Mouse (Mus musculus) embryonic facial prominence, embryonic 11.5 days (tissue): Measurements from ENCODE around the gene Rps28. TPM values are rescaled to one million over a fixed set of nuclear protein-coding genes. Genes with fewer than 3 reads are reported as not detected.

Experiments used
- ATAC-seq: fragments of 200-750 bp; cut with Nextera tagmentation; replicated peaks from 2 replicates; pipeline ENCODE4 v1.8.0; 2017; ENCODE audit warnings: low read depth; ENCODE audit not compliant: insufficient number of reproducible peaks, low FRiP score, low TSS enrichment
- DNase-seq: peaks from one replicate; pipeline ENCODE4 v3.0.0-alpha.2; 2015; ENCODE audit warnings: low spot score
- H3K27ac ChIP-seq: fragments of 300-500 bp; sonication (generic); replicated peaks from 2 replicates; pipeline ENCODE4 v1.5.1; 2014; ENCODE audit warnings: mild to moderate bottlenecking, low read depth, low read length, control low read depth
- H3K27me3 ChIP-seq: fragments of 300-500 bp; sonication (generic); 2 replicates; pipeline ENCODE4 v1.6.1; 2014; ENCODE audit warnings: mild to moderate bottlenecking, low read length, moderate library complexity, mixed read lengths; ENCODE audit not compliant: control insufficient read depth, insufficient read depth
- H3K36me3 ChIP-seq: fragments of 300-500 bp; sonication (generic); replicated peaks from 2 replicates; pipeline ENCODE4 v1.6.1; 2014; ENCODE audit warnings: low read depth, mild to moderate bottlenecking, low read length, moderate library complexity, mixed read lengths; ENCODE audit not compliant: control insufficient read depth, insufficient read depth
- H3K4me1 ChIP-seq: fragments of 300-500 bp; sonication (generic); 2 replicates; pipeline ENCODE4 v1.6.1; 2014; ENCODE audit warnings: low read length, mixed read lengths; ENCODE audit not compliant: control insufficient read depth, insufficient read depth
- H3K4me2 ChIP-seq: fragments of 300-500 bp; sonication (generic); 2 replicates; pipeline ENCODE4 v1.6.1; 2014; ENCODE audit warnings: low read depth, mild to moderate bottlenecking, control low read depth, low read length, moderate library complexity
- H3K4me3 ChIP-seq: fragments of 300-500 bp; sonication (generic); 2 replicates; pipeline ENCODE4 v1.5.1; 2014; ENCODE audit warnings: low read depth, low read length, control low read depth
- H3K9ac ChIP-seq: fragments of 300-500 bp; sonication (generic); replicated peaks from 2 replicates; pipeline ENCODE4 v1.6.1; 2014; ENCODE audit warnings: mild to moderate bottlenecking, control low read depth, low read length
- H3K9me3 ChIP-seq: fragments of 300-500 bp; sonication (generic); replicated peaks from 2 replicates; pipeline ENCODE4 v1.6.1; 2016; ENCODE audit warnings: mild to moderate bottlenecking, low read length, inconsistent platforms, mixed read lengths; ENCODE audit not compliant: control insufficient read depth
- WGBS: fragments of 180-500 bp; shearing (Covaris S2); extraction: QIAGEN DNeasy Blood & Tissue Kit; methylation state at CpG from one replicate; pipeline ENCODE4 v1.1.7; 2014; 5-methylcytosine and 5-hydroxymethylcytosine counted together
- polyA plus RNA-seq: library from polyadenylated mRNA; unstranded; fragments of >200 nt; fragmentation: Nextera tagmentation; extraction: Ambion mirVana; gene quantifications from 2 replicates; pipeline ENCODE4 v1.2.1, GENCODE M21; 2014

The Rps28 gene
- polyA plus RNA-seq, 1 experiment from 2014 or later: 824 TPM

- peak within 1 kb of the TSS; percentile 49 for H3K9ac ChIP-seq
- DNase-seq (peak; percentile 98), ATAC-seq (peak; percentile 98)
- H3K4me1 ChIP-seq: no peaks in the 10 kb centered on the region; the same call in 1 of the 2 replicates
- no peaks in the 10 kb centered on the region for H3K36me3 ChIP-seq
- no peak within 1 kb of the TSS; the same call in 1 of the 2 replicates for H3K27ac ChIP-seq
- peak within 1 kb of the TSS; percentile 53 for H3K4me3 ChIP-seq
- peak within 1 kb of the TSS; percentile 82 for H3K4me2 ChIP-seq
- under 1% methylated on average over 36 of the region's 36 CpGs for WGBS
- H3K27me3 ChIP-seq: no peaks in the 10 kb centered on the region
- H3K9me3 ChIP-seq: no peaks in the 10 kb centered on the region
Measured at GRCm38 (mm10) chr17:33810334-33811141, 13.8 kb downstream of the Rps28 start, which contains the start of gene Kank3. TSS of gene Kank3 (plus strand) at chr17:33810519.

GRCm38 (mm10) chr17:33808192-33808591, 16.2 kb downstream of the Rps28 start:
- Histone ChIP-seq H3K36me3 (no peaks in the 10 kb centered on the region), H3K9me3 (no peaks in the 10 kb centered on the region), H3K4me1 (no peaks in the 10 kb centered on the region; the same call in 1 of the 2 replicates), H3K27ac (no peak overlapping the region), H3K9ac (no peak overlapping the region), H3K4me3 (no peak overlapping the region), H3K27me3 (no peaks in the 10 kb centered on the region), H3K4me2 (no peak overlapping the region)
- no peak for DNase-seq
- WGBS: 40% methylated on average over 10 of the region's 10 CpGs
- no peak for ATAC-seq

- H3K27me3 ChIP-seq: no peaks in the 10 kb centered on the region
- no peaks in the 10 kb centered on the region for H3K9me3 ChIP-seq
- H3K4me2 ChIP-seq: no peak overlapping the region
- H3K27ac ChIP-seq: no peak overlapping the region
- H3K36me3 ChIP-seq: no peaks in the 10 kb centered on the region
- ATAC-seq (no peak), DNase-seq (no peak)
- 62% methylated on average over 8 of the region's 9 CpGs for WGBS
- H3K4me3 ChIP-seq: no peak overlapping the region
- H3K9ac ChIP-seq: no peak overlapping the region
- no peaks in the 10 kb centered on the region; the same call in 1 of the 2 replicates for H3K4me1 ChIP-seq
Measured at GRCm38 (mm10) chr17:33807181-33807888, 17.0 kb downstream of the Rps28 start.

GRCm38 (mm10) chr17:33804745-33805144, 19.6 kb downstream of the Rps28 start:
- Histone ChIP-seq H3K9ac (no peak overlapping the region), H3K36me3 (no peaks in the 10 kb centered on the region), H3K4me2 (no peak overlapping the region), H3K9me3 (no peaks in the 10 kb centered on the region), H3K27me3 (no peaks in the 10 kb centered on the region), H3K4me1 (no peaks in the 10 kb centered on the region), H3K27ac (no peak overlapping the region), H3K4me3 (no peak overlapping the region)
- ATAC-seq (no peak), DNase-seq (no peak)
- WGBS: 65% methylated on average over 1 of the region's 1 CpGs

GRCm38 (mm10) chr17:33804205-33804604, 20.2 kb downstream of the Rps28 start:
- Histone ChIP-seq H3K9me3 (no peaks in the 10 kb centered on the region), H3K27ac (no peak overlapping the region), H3K4me2 (no peak overlapping the region), H3K27me3 (no peaks in the 10 kb centered on the region), H3K9ac (no peak overlapping the region), H3K4me3 (no peak overlapping the region), H3K36me3 (no peaks in the 10 kb centered on the region), H3K4me1 (no peaks in the 10 kb centered on the region)
- no peak for ATAC-seq
- DNase-seq: no peak
- WGBS: 65% methylated on average over 4 of the region's 4 CpGs

GRCm38 (mm10) chr17:33802221-33802620, 22.1 kb downstream of the Rps28 start:
- no peak overlapping the region for H3K4me3 ChIP-seq
- no peaks in the 10 kb centered on the region for H3K4me1 ChIP-seq
- no peak overlapping the region for H3K27ac ChIP-seq
- 3% methylated on average over 2 of the region's 2 CpGs for WGBS
- no peak overlapping the region for H3K4me2 ChIP-seq
- no peaks in the 10 kb centered on the region for H3K9me3 ChIP-seq
- no peaks in the 10 kb centered on the region for H3K36me3 ChIP-seq
- DNase-seq (peak; percentile 69), ATAC-seq (no peak)
- no peaks in the 10 kb centered on the region for H3K27me3 ChIP-seq
- H3K9ac ChIP-seq: no peak overlapping the region

- no peak for DNase-seq
- no peaks in the 10 kb centered on the region for H3K27me3 ChIP-seq
- no peak overlapping the region for H3K9ac ChIP-seq
- H3K4me3 ChIP-seq: no peak overlapping the region
- no peak overlapping the region for H3K27ac ChIP-seq
- no peaks in the 10 kb centered on the region for H3K4me1 ChIP-seq
- H3K4me2 ChIP-seq: no peak overlapping the region
- 47% methylated on average over 1 of the region's 1 CpGs for WGBS
- ATAC-seq: no peak
- H3K36me3 ChIP-seq: no peaks in the 10 kb centered on the region
- H3K9me3 ChIP-seq: no peaks in the 10 kb centered on the region
Measured at GRCm38 (mm10) chr17:33799277-33799676, 25.1 kb downstream of the Rps28 start.

GRCm38 (mm10) chr17:33798306-33798705, 26.1 kb downstream of the Rps28 start:
- no peak for DNase-seq
- WGBS: 57% methylated on average over 3 of the region's 3 CpGs
- Histone ChIP-seq H3K4me2 (no peak overlapping the region), H3K4me3 (no peak overlapping the region), H3K36me3 (no peaks in the 10 kb centered on the region), H3K4me1 (no peaks in the 10 kb centered on the region), H3K27ac (no peak overlapping the region), H3K9ac (no peak overlapping the region), H3K27me3 (no peaks in the 10 kb centered on the region), H3K9me3 (no peaks in the 10 kb centered on the region)
- no peak for ATAC-seq
